Mouse (Mus musculus) lung, embryonic 16.5 days (tissue): ENCODE results near the gene Klhl5. TPM values are rescaled to one million over a fixed set of nuclear protein-coding genes. Genes with fewer than 3 reads are reported as not detected.

ENCODE experiments used
- polyA plus RNA-seq: library from polyadenylated mRNA; unstranded; fragments of >200 nt; fragmentation: Nextera tagmentation; extraction: Ambion mirVana; gene quantifications from 2 replicates; pipeline ENCODE4 v1.2.1, GENCODE M21; 2015

Klhl5 gene
- polyA plus RNA-seq, 1 experiment from 2014 or later = 24.9 TPM

Other genes with a start within 250 kb of the Klhl5 start
- 0.57 and 0.90 TPM in 2 replicates for gene Tlr1, start 174.0 kb upstream of the Klhl5 start, polyA plus RNA-seq
- 0.82 and 0.87 TPM in 2 replicates for gene Tlr6, start 147.4 kb upstream of the Klhl5 start, polyA plus RNA-seq
- 50.4 and 53.7 TPM in 2 replicates for gene Fam114a1, start 137.5 kb upstream of the Klhl5 start, polyA plus RNA-seq
- 0.55 and 0.77 TPM in 2 replicates for gene Tmem156, start 15.4 kb upstream of the Klhl5 start, polyA plus RNA-seq
- gene Wdr19, start 92.2 kb downstream of the Klhl5 start, polyA plus RNA-seq = 10.8 and 11.3 TPM in 2 replicates
- gene Rfc1, start 228.1 kb downstream of the Klhl5 start, polyA plus RNA-seq = 73.0 and 85.7 TPM in 2 replicates
- 0.05 and 0.20 TPM in 2 replicates for gene Klb, start 240.8 kb downstream of the Klhl5 start, polyA plus RNA-seq